Mouse (Mus musculus): Measurements from ENCODE around the gene Zfp1. TPM values are rescaled to one million over a fixed set of nuclear protein-coding genes. Genes with fewer than 3 reads are reported as not detected.

Zfp1 gene
- total RNA-seq, 2 experiments from 2014 or later: 7.7 to 11.6 TPM

- peak; percentile 57 for DNase-seq
Observed at GRCm38 (mm10) chr8:111678111-111678510, 34.9 kb downstream of the Zfp1 start.

- DNase-seq: no peak
Observed at GRCm38 (mm10) chr8:111678848-111679247, 35.6 kb downstream of the Zfp1 start.

GRCm38 (mm10) chr8:111680423-111681028, 37.3 kb downstream of the Zfp1 start:
- DNase-seq: no peak

DNA sequence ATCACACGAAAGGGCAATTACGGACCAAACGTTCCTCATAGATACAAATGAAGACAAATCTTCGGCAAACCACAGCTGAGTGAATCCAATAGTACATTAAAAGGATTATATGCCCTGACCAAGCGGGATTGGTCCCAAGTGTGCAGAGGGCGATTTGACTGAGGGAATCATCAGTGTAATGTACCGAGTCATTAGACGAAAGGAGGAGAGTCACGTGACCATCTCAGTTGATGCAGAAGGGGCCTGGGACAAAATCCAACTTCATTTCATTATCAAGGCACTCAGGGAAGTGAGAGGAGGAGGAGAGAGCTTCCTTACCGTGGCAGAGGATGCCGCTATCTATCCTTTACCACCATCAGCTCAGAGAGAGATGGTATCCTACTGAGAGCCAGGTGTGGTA, 38.0 kb downstream of the Zfp1 start:
- DNase-seq: no peak

DNA sequence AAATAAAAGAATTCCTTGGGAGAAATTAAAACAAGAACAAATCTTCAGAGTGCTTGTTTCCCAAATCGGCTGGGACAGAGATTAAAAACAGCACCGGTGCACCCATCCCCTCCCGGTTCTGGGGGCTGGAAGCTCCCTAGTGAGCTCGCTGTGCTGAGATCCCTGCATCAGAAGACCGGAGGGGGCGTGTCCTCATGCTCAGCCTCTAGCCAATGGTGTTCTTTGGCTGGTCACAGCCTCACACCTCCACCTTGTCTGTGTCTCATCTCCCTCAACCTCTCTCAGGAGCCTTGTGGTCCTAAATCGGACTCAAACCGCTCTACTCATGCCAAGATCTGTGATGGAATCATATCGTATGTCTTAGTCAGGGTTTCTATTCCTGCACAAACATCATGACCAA, 39.3 kb downstream of the Zfp1 start:
- no peak for DNase-seq

GRCm38 (mm10) chr8:111686881-111687280, 43.7 kb downstream of the Zfp1 start:
- no peak for DNase-seq

DNA sequence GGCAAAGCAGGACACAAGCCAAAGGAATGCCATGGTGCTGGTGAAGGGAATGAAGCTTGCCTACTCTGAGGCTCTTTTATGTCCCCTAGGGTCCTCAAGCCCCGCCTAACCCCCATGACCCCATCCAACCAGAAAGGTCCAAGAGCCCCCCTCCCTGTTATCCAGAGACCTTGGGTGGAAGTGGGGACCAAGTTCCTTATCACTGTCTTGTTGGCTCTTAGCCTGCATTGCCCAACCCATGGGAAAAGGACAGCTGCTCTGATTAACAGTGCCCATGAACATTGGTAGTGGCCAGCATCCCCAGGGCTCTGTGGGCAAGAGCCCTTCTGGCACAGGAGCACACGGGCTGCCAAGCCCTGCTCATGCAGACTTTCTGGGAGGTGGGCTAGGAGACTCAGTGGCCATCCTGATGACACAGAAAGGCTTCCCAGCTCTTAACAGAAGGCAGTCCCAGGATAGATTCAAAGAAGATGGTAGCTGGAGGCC, 47.8 kb downstream of the Zfp1 start, which contains the start of gene Ctrb1:
Gene Ctrb1, minus strand, starts transcription at position 51 of the 486 bp plus-strand sequence.
- DNase-seq: no peak

DNA sequence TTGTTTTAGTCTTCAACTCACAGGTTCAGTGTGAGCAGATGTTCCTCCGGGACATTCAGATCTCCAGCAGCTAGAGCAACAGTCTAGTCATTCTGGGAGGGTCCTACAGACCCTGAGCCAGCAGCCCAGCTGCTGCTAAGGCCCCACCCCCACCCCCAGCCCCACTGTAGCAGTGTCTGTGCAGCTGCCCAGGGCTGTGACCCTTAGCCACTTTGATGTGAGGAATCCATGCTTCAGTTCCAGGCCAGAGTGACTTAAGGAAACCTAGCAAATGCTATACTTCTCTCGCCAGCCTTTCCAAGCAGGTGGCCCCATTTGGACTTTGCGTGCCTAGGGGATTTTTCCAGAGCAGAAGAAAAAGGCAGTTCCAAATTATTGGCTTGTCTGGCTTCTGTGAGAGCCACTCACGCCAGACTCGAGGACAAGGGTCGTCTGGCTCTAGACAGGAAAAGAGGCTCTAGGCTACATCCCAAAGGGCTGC, 50.1 kb downstream of the Zfp1 start:
- DNase-seq: no peak

GRCm38 (mm10) chr8:111695441-111695840, 52.2 kb downstream of the Zfp1 start:
- DNase-seq: no peak

DNA sequence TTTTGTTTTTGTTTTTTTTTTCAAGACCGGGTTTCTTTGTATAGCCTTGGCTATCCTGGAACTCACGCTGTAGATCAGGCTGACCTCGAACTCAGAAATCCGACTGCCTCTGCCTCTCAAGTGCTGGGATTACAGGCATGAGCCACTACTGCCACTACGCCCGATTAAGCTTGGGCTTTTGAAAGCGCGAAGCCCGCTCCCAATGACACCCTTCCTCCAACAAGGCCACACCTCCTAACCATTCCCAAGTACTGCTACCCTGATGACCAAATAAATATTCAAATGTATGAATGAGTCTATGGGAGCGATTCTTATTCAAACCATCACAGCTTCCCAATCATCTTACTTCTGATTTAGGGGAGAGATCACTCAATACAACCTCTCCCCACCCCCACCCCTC, 54.5 kb downstream of the Zfp1 start:
- DNase-seq: no peak

DNA sequence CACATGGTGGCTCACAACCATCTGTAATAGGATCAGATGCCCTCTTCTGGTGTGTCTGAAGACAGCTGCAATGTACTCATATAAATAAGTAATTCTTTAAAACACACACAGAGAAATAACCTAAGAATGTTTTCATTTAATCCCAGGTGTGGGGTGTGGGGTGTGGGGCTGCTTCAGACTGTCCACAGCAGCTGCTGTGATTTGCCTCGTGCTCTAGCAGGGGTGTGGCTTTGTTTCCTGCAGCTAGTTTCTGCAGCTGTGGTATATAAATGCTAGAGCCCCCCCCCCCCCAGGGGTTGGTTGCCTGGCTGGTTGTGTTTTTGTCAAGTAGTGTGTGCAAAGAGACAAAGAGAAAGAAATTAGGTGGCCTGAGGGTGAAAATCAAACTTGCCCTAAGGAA, 55.8 kb downstream of the Zfp1 start:
- no peak for DNase-seq

DNA sequence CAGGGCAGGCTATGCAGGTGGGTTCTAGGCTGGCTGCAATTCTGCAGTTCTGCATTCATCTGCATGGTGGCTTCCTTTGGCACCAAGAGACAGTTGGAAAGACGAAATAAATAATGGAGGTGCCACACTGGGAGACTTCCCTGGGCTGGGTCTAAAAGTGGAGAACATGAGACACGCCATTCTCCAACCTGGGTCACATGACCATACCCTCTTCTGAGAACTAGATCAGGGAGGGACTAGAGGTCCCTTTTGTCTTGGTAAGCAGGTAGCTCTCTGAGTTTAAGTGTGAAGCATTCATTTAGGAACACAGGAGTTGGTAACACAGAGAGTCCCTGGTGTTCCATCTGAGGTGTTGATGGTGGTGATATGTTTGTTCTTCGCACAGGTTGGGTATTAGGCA, 57.0 kb downstream of the Zfp1 start:
- no peak for DNase-seq

- no peak for DNase-seq
Observed at GRCm38 (mm10) chr8:111700740-111701139, 57.5 kb downstream of the Zfp1 start.

- no peak for DNase-seq
Observed at GRCm38 (mm10) chr8:111701380-111701779, 58.2 kb downstream of the Zfp1 start.

GRCm38 (mm10) chr8:111704585-111704984, 61.4 kb downstream of the Zfp1 start:
- DNase-seq: no peak

- DNase-seq: no peak
Observed at GRCm38 (mm10) chr8:111705222-111705621, 62.0 kb downstream of the Zfp1 start.

DNA sequence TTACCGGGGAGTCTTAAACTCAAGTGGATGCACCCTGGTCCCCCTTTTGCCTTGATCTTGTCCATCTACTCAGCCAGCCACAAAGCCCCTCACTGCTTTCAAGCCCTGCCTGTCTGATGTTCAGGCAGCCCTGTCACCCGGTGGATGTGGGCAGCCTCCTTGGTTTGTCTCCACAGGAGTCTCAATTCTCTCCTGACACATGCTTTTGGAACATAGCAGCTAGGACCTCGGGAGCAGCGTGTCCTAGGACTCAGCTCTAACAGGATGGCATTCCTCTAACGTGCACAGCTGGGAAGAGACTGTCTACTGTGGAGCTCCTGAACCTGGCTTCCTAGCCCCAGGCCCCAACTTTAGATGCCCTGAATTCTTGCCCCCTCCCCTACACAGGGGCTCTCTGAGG, 62.5 kb downstream of the Zfp1 start:
- no peak for DNase-seq

DNA sequence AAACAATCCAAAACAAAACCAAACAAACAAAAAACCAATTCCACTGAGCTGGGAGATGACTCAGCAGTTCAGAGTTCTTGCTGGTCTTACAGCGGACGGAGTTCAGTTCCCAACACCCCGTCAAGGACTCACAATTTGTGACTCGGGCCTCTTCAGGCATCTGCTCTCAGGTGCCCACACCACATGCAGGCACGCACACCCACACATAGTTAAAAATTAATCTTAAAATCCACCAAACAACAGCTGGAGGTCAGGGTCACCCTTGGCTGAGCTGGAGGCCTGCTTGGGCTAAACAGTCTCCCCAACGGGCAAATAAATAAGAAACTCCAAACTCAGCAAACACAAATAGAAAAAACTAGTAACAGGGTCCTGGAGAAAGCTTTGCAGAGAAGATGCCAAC, 65.1 kb downstream of the Zfp1 start:
- no peak for DNase-seq

- DNase-seq: no peak
Observed at GRCm38 (mm10) chr8:111709223-111709622, 66.0 kb downstream of the Zfp1 start.

DNA sequence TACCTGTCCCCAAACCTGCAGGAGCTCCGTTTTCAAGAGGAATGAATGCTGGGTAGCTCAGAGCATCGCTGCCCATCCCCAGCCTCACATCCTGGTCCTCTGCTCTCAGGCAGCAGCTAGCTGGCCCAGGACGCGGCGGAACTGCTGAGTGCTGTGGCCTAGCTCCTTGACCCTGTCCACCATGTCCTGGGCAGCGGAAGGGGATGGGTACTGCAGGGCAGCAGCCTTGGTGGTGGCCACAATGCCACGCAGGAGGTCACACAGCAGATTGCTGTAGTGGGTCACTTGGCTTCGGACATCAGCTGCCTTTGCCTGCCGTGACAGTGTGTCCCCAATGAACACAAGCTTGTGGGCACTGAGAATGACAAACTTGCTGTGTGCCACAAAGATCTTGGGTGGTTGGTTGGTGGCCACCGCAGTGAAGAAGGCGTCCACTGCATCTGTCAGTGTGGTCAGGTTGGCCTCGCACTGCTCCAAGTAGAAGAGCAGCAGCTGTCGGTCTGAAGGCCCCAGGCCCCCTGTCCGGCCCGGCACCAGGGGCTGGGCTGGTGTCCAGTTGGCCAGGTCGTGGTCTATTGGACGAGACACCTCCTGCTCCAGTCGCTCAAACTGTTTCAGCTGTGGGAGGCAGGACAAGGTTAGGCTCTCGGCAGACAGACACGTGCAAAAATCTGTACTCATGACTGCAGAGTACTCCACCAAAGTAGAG, 67.7 kb downstream of the Zfp1 start:
- DNase-seq: peak; percentile 53

DNA sequence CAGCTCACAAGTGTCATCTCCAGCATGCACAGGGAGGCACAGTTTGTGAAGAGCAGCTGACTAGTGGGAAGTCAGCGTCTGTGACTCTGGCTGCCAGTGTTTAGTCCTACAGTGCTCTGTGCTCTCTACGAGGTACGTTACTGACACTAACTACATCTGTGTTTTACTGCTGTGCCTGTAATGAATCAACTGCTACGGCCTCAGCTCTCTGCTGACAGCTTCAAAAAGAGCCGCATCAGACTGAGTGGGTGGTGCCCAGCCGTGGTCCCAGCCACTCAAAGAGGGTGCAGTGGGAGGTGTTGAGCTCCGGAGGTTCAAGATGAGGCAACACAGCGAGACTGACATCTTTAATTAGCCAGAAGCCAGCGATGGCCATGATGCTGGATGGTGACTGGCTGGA, 68.9 kb downstream of the Zfp1 start:
- no peak for DNase-seq

- DNase-seq: peak; percentile 73
Observed at GRCm38 (mm10) chr8:111712588-111712987, 69.4 kb downstream of the Zfp1 start.

GRCm38 (mm10) chr8:111713291-111713690, 70.1 kb downstream of the Zfp1 start:
- peak; percentile 7 for DNase-seq

DNA sequence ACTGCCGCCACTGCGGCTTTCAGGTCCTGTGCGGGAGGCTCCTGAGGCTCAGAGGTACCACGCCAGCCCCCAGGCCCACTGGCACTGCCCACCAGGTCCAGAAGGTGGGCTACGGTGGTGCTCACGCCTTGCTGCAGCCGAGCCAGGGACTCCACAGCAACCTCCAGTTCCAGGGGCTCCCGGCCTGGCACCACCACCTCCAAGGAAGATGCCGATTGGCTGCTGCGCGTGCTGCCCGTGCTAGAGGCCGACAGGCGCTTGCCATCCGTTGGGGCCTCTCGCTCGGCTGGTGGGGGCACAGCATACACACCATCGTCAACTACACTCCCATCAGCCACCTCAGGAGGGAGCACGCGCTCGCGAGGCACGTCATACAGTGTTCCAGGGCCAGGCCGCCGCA, 70.6 kb downstream of the Zfp1 start:
- peak; percentile 8 for DNase-seq
